Mouse (Mus musculus) spleen, postnatal 36 days (tissue): Measurements from ENCODE around the gene Sct.
"Not testable (repeated sequence)": the region's sequence is repeated elsewhere in the genome, so short reads cannot be mapped to it uniquely, and the experiment has no call there.

Source experiments
- DNase-seq, 2 experiments: peaks; one replicate each; pipeline ENCODE4 v3.0.0; 2022; ENCODE audit warnings: low spot score in 2 of 2, mixed read lengths in 1 of 2

Sct gene

DNA sequence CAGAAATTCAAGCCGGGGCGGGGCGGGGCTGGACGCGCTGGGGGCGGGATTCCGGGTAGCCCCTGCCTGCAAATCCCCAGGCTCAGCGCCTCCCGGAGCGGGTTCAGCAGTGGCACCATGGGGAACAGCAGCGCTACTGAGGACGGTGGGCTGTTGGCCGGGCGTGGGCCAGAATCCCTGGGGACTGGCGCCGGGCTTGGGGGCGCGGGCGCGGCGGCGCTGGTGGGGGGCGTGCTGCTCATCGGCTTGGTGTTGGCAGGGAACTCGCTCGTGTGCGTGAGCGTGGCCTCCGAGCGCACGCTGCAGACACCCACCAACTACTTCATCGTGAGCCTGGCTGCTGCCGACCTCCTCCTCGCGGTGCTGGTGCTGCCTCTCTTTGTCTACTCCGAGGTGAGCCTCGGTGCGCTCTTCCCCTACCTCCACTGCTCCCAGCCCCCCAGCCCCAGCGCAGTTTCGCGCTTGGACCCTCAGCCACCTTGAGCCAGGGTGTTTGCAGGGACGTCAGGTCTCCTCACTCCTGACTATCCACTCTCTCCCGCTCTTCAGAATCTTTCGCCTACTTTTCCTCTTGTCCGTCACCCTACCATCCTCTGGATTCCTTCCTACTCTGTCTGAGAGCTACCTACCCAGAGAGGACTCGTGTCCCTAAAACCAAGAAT lies 13.1 kb upstream of the Sct start, which contains the start of gene Drd4:
Drd4 (plus strand) TSS at position 86 of the 662 bp plus-strand sequence.
- DNase-seq, result no peak

GRCm38 (mm10) chr7:141288042-141288441 lies 9.1 kb upstream of the Sct start:
- DNase-seq, result no peak

GRCm38 (mm10) chr7:141282756-141283155 lies 3.8 kb upstream of the Sct start:
- DNase-seq, result no peak

DNA sequence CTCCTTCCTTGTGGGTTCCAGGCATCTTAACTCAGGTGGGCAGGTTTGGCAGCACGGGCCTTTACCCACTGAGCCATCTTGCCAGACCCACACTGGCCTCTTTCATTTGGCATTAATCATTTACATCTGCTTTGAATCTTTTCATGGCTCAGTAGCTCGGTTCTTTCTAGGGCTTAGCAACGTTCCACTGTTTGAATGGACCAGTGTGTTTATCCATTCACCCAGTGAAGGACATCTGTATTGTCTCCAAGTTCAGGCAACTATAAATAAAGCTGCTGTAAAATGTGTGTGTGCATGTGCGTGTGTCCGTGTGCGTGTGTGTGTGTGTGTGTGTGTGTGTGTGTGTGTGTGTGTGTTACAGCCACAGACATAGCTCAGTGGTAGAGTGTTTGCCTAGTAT lies 2.5 kb upstream of the Sct start:
- no peak for DNase-seq

DNA sequence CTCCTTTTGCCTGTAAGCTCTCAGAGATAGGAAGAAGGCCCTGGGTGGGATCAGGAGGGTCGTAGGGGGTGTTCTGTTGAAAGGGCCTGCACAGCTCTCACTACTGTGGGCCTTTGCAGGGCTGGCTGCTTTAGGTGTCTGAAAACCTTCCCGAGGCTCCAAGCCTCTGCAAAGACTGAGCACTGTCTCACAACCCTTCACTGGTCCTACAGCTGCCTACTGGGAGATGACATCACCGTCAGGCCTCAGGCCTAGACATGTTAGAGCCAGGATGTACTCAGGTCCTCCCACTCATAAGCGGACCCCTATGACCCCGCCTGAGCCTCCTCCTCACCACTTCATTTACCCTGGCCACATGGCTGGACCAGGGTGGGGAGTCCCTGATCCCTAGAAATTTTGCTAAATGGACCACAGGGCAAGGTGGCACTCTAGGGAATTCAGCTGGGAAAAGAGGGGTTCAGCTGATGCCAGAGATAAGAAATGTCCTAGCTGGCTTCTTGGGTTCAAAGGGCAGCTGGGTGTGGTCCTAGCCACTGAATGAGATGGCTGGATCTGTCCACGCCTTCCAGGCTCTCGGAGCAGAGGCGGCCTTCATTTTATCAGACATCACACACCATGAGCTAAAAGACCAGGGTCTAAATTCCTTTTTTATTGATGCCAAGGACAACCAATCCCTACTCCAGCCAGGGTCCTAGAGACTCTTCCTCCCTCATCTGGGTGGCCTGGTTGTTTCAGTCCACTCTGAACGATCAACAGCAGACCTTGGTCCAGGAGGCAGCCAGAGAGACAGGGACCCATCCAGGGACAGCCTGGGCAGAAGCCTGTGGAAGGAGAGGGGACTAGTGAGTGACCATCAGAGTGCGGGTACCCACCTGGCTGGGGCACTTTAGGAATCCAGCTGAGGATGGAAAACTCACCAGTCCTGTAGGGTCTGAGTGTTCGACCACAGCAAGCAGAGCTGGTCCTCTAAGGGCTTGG lies 943 bp downstream of the Sct start:
- no peak for DNase-seq

DNA sequence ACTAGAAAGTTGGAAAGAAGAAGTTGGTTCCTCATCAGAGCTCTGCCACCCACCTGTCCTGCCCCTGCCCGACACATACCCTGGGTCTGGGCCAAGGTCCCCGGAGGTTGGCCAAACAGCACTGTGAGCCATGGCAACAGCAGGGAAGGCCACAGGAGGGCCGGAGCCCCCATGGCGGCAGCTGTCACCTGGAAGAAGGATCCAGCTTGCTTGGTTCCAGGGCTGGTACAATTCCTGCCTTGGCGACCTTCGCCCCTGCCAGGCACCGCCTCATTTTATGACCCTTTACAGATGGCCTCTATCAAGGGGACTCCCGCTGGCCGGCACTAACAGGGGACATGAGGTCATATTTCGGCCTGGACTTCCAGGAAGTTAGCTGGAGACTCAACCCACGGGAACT lies 2.4 kb downstream of the Sct start, which contains the start of gene Cdhr5:
Cdhr5 (minus strand) TSS at position 241 of the 400 bp plus-strand sequence.
- peak; percentile 36 to 46 for DNase-seq

DNA sequence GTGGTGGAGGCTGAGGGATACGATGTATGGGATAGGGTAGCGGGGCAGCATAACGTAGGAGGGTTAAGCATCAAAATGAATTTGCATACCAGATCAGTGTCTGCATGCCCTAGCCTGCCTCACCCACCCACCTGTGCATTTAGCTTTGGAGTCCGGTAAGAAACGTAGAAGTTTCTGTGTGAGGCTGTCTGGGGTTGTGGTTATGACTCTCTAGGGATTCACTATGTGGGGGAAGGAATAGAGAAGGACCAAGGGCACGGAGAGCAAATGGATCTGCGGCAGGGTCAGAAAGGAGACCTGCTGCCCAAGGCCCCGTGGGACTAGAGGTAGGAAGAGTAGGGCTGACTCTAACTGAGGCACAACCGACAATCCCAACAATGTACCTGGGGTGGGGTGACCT lies 3.6 kb downstream of the Sct start:
- DNase-seq, result no peak

DNA sequence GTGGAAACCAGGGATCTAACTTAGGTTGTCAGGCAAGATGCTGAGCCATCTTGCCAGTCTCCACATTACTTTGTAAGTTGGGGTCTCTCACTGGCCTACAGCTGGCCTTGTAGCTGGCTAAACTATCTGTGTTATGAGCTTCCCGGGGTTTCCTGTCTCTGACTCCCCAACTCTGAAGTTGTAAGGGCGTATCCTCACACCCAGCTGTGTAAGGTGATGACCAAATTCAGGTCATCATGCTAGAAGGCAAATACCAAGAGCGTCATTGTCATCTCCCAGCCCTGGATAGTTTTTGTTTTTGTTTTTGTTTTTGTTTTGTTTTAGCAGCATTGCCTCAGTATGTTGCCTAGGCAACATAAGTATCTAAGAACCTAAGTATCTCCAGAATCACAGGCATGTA lies 8.3 kb downstream of the Sct start:
- DNase-seq, result no peak

DNA sequence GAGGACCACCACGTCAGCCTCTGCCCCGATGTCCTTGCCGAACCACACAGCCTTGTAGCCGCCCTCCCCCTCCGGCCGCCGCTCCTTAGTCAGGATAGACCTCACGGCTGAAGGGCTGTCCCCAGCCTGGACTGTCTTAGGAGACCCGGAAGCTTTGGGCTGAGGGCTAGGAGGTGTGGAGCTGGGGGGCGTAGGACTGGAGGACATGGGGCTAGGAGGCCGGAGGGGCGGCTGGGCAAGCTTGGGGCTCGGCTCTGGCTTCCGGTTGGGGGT lies 9.7 kb downstream of the Sct start:
- no peak for DNase-seq

- DNase-seq, result peak; percentile 31 to 50
These were observed 10.3 kb downstream of the Sct start for GRCm38 (mm10) chr7:141268466-141269272.

- DNase-seq, result peak; percentile 80 to 84
These were observed 13.0 kb downstream of the Sct start, which contains the start of gene Irf7 for GRCm38 (mm10) chr7:141265739-141266561. Gene Irf7, minus strand, starts transcription at chr7:141266481.

GRCm38 (mm10) chr7:141265411-141265738 lies 13.6 kb downstream of the Sct start:
- DNase-seq, result peak in 1 of 2 experiments; percentile 35

GRCm38 (mm10) chr7:141264761-141265410 lies 14.0 kb downstream of the Sct start:
- DNase-seq, result peak; percentile 66 to 69

- no peak for DNase-seq
These were observed 14.8 kb downstream of the Sct start for GRCm38 (mm10) chr7:141264041-141264700.

GRCm38 (mm10) chr7:141263640-141264039 lies 15.3 kb downstream of the Sct start:
- DNase-seq, result no peak

DNA sequence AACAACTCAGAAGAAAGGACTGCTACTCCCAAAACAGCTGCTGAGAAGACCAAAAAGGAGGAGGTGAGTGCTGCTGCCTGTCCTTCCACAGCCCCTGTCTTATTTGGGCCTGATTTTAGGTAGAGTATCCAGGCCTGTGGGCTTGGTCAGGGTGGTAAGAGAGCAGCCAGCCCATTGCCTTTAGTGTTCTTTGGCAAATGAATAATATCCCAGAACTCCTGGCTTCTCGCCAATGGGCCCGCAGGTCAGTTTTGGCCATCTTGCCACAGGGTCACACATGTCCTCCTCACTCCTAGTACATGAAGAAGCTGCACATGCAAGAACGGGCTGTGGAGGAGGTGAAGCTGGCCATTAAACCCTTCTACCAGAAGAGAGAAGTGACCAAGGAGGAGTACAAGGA lies 17.5 kb downstream of the Sct start:
- DNase-seq, result no peak

DNA sequence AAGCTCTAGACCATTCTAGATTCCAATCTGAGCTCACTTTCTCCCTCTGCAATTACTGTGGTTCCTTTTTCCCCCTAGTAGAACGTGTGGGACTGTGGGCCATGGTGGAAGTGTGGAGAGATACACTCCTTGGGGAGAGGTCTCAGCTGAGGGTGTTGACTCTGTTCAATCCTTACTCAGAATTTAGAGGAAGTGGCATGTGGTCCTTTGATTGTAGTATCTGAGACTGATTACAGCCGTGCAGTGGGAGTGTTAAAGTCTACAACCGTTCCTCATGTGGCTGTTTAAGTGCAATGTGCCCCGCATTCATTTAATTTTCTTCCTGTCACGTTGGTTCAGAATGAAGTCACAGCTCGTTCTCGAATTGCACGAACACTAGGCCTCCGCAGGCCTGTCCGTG lies 22.8 kb downstream of the Sct start:
- DNase-seq, result no peak

- DNase-seq, result not testable (repeated sequence)
These were observed 28.4 kb downstream of the Sct start for GRCm38 (mm10) chr7:141250486-141250885.

GRCm38 (mm10) chr7:141231551-141231950 lies 47.4 kb downstream of the Sct start:
- no peak for DNase-seq

DNA sequence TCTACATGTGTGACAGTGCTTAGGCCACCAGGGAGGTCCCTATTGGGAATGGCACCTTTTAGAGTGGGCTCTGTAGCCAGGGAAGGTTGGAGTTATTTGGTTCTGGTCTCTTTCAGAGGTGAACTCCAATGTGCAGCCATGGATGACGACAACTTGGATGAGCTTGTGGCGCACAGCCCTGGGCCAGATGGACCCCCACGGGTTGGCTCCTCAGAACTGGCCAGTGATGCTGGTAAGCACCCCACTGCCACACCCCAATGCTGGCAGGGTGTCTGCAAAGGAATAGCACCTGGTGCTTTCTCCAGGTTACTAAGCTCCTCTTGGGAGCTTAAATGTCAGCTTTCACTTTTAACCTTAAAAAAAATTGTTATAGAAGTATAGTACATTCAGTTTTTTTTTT lies 47.8 kb downstream of the Sct start:
- DNase-seq, result no peak
